Comparison of ENCODE assay signal across 8 mouse cellular contexts in the genomic region with DNA sequence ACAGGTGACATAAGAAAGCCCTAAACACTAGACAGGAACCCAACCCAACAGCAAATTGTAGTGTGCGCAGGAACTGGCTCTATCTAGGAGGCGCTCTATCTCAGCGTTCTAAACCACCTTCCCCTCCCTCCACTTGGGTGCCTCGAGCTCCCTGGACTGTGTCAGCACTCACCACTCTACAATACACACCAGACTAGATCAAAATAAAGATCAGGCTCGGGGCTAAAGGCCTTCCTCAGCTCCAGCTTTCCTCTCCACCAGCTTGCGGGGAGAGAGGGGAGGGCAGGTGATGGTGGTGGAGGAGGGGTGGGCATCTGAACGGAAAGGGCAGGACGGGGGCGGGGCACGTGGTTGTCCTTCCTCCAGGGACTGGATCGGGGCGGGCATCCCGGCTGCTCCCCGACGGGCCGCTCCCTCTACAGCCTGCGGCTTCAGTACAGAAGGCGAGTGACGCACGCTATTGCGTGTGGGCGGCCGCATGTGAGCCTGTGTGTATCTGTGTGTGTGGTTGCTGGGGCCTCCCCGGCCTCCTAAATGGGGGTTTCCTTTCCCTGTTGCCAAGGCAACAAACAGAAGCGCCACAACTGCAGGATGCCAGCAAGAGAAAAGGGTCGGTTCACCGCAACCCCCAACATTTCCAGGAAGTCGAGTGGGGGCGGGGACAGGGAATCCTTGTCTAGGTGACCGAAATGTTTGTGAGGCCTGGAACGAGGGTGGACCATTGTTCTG. TPM values are rescaled to one million over a fixed set of nuclear protein-coding genes. Genes with fewer than 3 reads are reported as not detected.
A peak's percentile ranks its signal among the peaks of the same experiment; 100 is the strongest.
DNase-seq lines count a peak whose midpoint lies in the region; ATAC-seq and TF ChIP-seq lines count a peak whose summit lies in the region.

A gene (minus strand): TSS at position 265 of the 729 bp plus-strand sequence.

- TF ChIP-seq POLR2A in liver, adult 2 months (IDR thresholded peaks at IDR 0.05; ENCODE audit: extremely low read depth, insufficient read depth, low read length) = peak; percentile 57; the same call in 1 of the 2 replicates

- H3K9me3 ChIP-seq in heart, embryonic 13.5 days = no peaks in the 10 kb centered on the region
- H3K9me3 ChIP-seq in kidney, postnatal 0 days (replicated peaks; ENCODE audit: low read length) = no peaks in the 10 kb centered on the region

- H3K79me2 ChIP-seq in liver, adult 2 months (ENCODE audit: control insufficient read depth, insufficient read depth, low read length) = no peaks in the 10 kb centered on the region

- H3K27me3 ChIP-seq in heart, embryonic 13.5 days (replicated peaks) = no peaks in the 10 kb centered on the region
- no peaks in the 10 kb centered on the region for H3K27me3 ChIP-seq in kidney, postnatal 0 days (ENCODE audit: insufficient read depth, low read length)
- H3K27me3 ChIP-seq in liver, adult 2 months (ENCODE audit: control insufficient read depth, insufficient read depth, low read length) = no peaks in the 10 kb centered on the region

- peak; percentile 90 for ATAC-seq in heart, embryonic 13.5 days (ENCODE audit: extremely low read depth, insufficient number of reproducible peaks, low FRiP score, low TSS enrichment)
- peak; percentile 97 for ATAC-seq in kidney, postnatal 0 days (replicated peaks; ENCODE audit: low FRiP score, low read depth)
- peak; percentile 93 for ATAC-seq in monocyte, adult 5-6 weeks (replicated peaks; ENCODE audit: insufficient number of reproducible peaks, low FRiP score, low TSS enrichment, poor library complexity, severe bottlenecking)

- H3K36me3 ChIP-seq in heart, embryonic 13.5 days = no peaks in the 10 kb centered on the region
- H3K36me3 ChIP-seq in kidney, postnatal 0 days (ENCODE audit: insufficient read depth, low read length) = no peaks in the 10 kb centered on the region
- no peaks in the 10 kb centered on the region for H3K36me3 ChIP-seq in liver, adult 2 months (ENCODE audit: control insufficient read depth, insufficient read depth, low read length)

- peak within 1 kb of the TSS; percentile 75 for H3K4me2 ChIP-seq in heart, embryonic 13.5 days
- peak within 1 kb of the TSS; percentile 46 for H3K4me2 ChIP-seq in kidney, postnatal 0 days (ENCODE audit: low read length)

- DNase-seq in CD4-positive, CD25-positive, alpha-beta regulatory T cell, adult 2 months (ENCODE audit: low read depth, low spot score) = peak; percentile 99
- DNase-seq in fibroblast of lung, adult 2 months (ENCODE audit: low read depth) = peak; percentile 93
- peak; percentile 97 for DNase-seq in kidney, postnatal 0 days (ENCODE audit: low spot score)
- DNase-seq in liver, adult 2 months (ENCODE audit: extremely low read depth, low read depth, low spot score) = peak; percentile 82
- peak; percentile 81 to 87 for DNase-seq in spleen, postnatal 4 days (ENCODE audit: low spot score in 2 of 2)

- H3K27ac ChIP-seq in brown adipose tissue, adult 24 weeks (replicated peaks; ENCODE audit: low read depth, low read length) = peak within 1 kb of the TSS; percentile 92
- H3K27ac ChIP-seq in heart, embryonic 13.5 days (replicated peaks) = peak within 1 kb of the TSS; percentile 95
- H3K27ac ChIP-seq in kidney, postnatal 0 days = peak within 1 kb of the TSS; percentile 84
- H3K27ac ChIP-seq in liver, adult 2 months (replicated peaks; ENCODE audit: insufficient read depth, low read depth, low read length) = peak within 1 kb of the TSS; percentile 86

- peak within 1 kb of the TSS; percentile 84 for H3K9ac ChIP-seq in heart, embryonic 13.5 days
- peak within 1 kb of the TSS; percentile 40 for H3K9ac ChIP-seq in kidney, postnatal 0 days (ENCODE audit: low read depth, low read length)
- peak within 1 kb of the TSS; percentile 64 for H3K9ac ChIP-seq in liver, adult 2 months (ENCODE audit: low read depth, low read length)

- peaks cover 20% of the 10 kb centered on the region for H3K4me1 ChIP-seq in brown adipose tissue, adult 24 weeks (ENCODE audit: control insufficient read depth, insufficient read depth, insufficient read length, low read length)
- H3K4me1 ChIP-seq in heart, embryonic 13.5 days = peaks cover 62% of the 10 kb centered on the region
- peaks cover 30% of the 10 kb centered on the region for H3K4me1 ChIP-seq in kidney, postnatal 0 days (replicated peaks; ENCODE audit: insufficient read depth, low read length)
- peaks cover 11% of the 10 kb centered on the region for H3K4me1 ChIP-seq in liver, adult 2 months (ENCODE audit: control insufficient read depth, insufficient read depth, low read length)

- H3K4me3 ChIP-seq in brown adipose tissue, adult 24 weeks (ENCODE audit: insufficient read depth, low read depth, low read length) = peak within 1 kb of the TSS; percentile 53
- peak within 1 kb of the TSS; percentile 58 for H3K4me3 ChIP-seq in heart, embryonic 13.5 days
- peak within 1 kb of the TSS; percentile 13 for H3K4me3 ChIP-seq in kidney, postnatal 0 days (replicated peaks; ENCODE audit: low read depth, low read length)
- peak within 1 kb of the TSS; percentile 55 for H3K4me3 ChIP-seq in liver, adult 2 months (ENCODE audit: insufficient read depth, low read depth, low read length)

- peak; percentile 57 for TF ChIP-seq CTCF in kidney, postnatal 0 days (IDR thresholded peaks at IDR 0.05; ENCODE audit: low read depth)
- TF ChIP-seq CTCF in liver, adult 2 months (IDR thresholded peaks at IDR 0.05; ENCODE audit: low read depth, low read length) = peak; percentile 60

- under 1% methylated on average over 31 of the region's 31 CpGs for WGBS in heart, embryonic 13.5 days
- under 1% methylated on average over 29 of the region's 31 CpGs for WGBS in kidney, postnatal 0 days
- WGBS in liver, adult 2 months = under 1% methylated on average over 31 of the region's 31 CpGs

RNA-seq across cellular contexts. Expression of the gene that starts here (rescaled TPM):
- 33.8 and 35.7 TPM in 2 replicates for polyA plus RNA-seq in brown adipose tissue, adult 24 weeks (2012; ENCODE audit: insufficient read depth, insufficient read length, missing spikeins)
- 86.7 and 97.1 TPM in 2 replicates for polyA plus RNA-seq in heart, embryonic 13.5 days (2015; fragmentation: Nextera tagmentation; extraction: Ambion mirVana)
- 99.3 and 108 TPM in 2 replicates for polyA plus RNA-seq in kidney, postnatal 0 days (2015; fragmentation: Nextera tagmentation; extraction: Ambion mirVana)
- total RNA-seq in liver, adult 2 months (2014; rRNA removed) = 28.2 and 38.5 TPM in 2 replicates
- polyA plus RNA-seq in liver, adult 2 months (2012; rRNA removed) = 41.0 and 44.7 TPM in 2 replicates
- total RNA-seq in monocyte, adult 5-6 weeks (2017) = 28.1 to 43.4 TPM (median 40.8 TPM) in 3 replicates

Comparison
In these comparisons a context has a peak if more than half of its experiments do, and no peak if none do; other contexts are left out.
1. Peak in every context shown above with its lines: DNase-seq, ATAC-seq, H3K4me3 ChIP-seq and H3K27ac ChIP-seq.